Mouse (Mus musculus) MEL (cell line): ENCODE results near the gene Robo1. TPM values are rescaled to one million over a fixed set of nuclear protein-coding genes. Genes with fewer than 3 reads are reported as not detected.

ENCODE experiments used
- DNase-seq: peaks from one replicate; pipeline ENCODE4 v3.0.0; 2011; ENCODE audit warnings: low read depth, low spot score
- H3K27ac ChIP-seq: 2 replicates; pipeline ENCODE4 v1.5.1; 2012; ENCODE audit warnings: low read depth, mild to moderate bottlenecking, control low read depth, low read length, moderate library complexity; ENCODE audit not compliant: control insufficient read depth
- H3K27me3 ChIP-seq, 2 experiments: fragments of 150-350 bp in 1 of 2; sonication (generic) in 1 of 2; 2 replicates each; pipeline ENCODE4 v1.6.1; 2012; ENCODE audit warnings: low read length in 2 of 2, mild to moderate bottlenecking in 2 of 2, improper control_type of control experiment in 1 of 2, moderate library complexity in 1 of 2; ENCODE audit not compliant: insufficient read depth in 2 of 2, control insufficient read depth in 1 of 2
- H3K36me3 ChIP-seq, 2 experiments: 2 replicates each; pipeline ENCODE4 v1.6.1; 2012 to 2014; ENCODE audit warnings: low read length in 2 of 2, improper control_type of control experiment in 1 of 2, inconsistent platforms in 1 of 2, mild to moderate bottlenecking in 1 of 2; ENCODE audit not compliant: insufficient read depth in 2 of 2, control insufficient read depth in 1 of 2
- H3K4me1 ChIP-seq, 2 experiments: fragments of 150-350 bp in 1 of 2; sonication (generic) in 1 of 2; 2 replicates each; pipeline ENCODE4 v1.6.1; 2012; ENCODE audit warnings: low read length in 2 of 2, improper control_type of control experiment in 1 of 2, mild to moderate bottlenecking in 1 of 2; ENCODE audit not compliant: insufficient read depth in 2 of 2, control insufficient read depth in 1 of 2
- H3K4me3 ChIP-seq, 2 experiments: fragments of 150-350 bp in 1 of 2; sonication (generic) in 1 of 2; 2 replicates each; pipeline ENCODE4 v1.5.1; 2012; ENCODE audit warnings: low read depth in 2 of 2, low read length in 2 of 2, mild to moderate bottlenecking in 2 of 2, moderate library complexity in 2 of 2, control low read depth in 1 of 2, improper control_type of control experiment in 1 of 2; ENCODE audit not compliant: control insufficient read depth in 1 of 2, insufficient read depth in 1 of 2
- H3K79me2 ChIP-seq: 2 replicates; pipeline ENCODE4 v1.6.1; 2012; ENCODE audit warnings: mild to moderate bottlenecking, low read length, moderate library complexity; ENCODE audit not compliant: control insufficient read depth, poor library complexity, insufficient read depth
- H3K9ac ChIP-seq: 2 replicates; pipeline ENCODE4 v1.6.1; 2012; ENCODE audit warnings: low read depth, mild to moderate bottlenecking, control low read depth, low read length, moderate library complexity; ENCODE audit not compliant: control insufficient read depth, poor library complexity, severe bottlenecking
- H3K9me3 ChIP-seq: fragments of 150-350 bp; sonication (generic); replicated peaks from 2 replicates; pipeline ENCODE4 v1.6.1; 2012; ENCODE audit warnings: mild to moderate bottlenecking, low read length, improper control_type of control experiment, moderate library complexity; ENCODE audit not compliant: insufficient read depth
- CHD1 ChIP-seq: IDR thresholded peaks from 2 replicates; pipeline ENCODE4 v1.6.1; 2012; ENCODE audit warnings: low read depth, mild to moderate bottlenecking, inconsistent platforms, low read length, improper control_type of control experiment
- E2F4 ChIP-seq: IDR thresholded peaks from 2 replicates; pipeline ENCODE4 v1.6.1; 2011; ENCODE audit warnings: low read depth, low read length, improper control_type of control experiment, borderline replicate concordance
- EP300 ChIP-seq, 2 experiments: IDR thresholded peaks; 2 replicates each; pipeline ENCODE4 v1.6.1; 2011; ENCODE audit warnings: improper control_type of control experiment in 2 of 2, low read length in 2 of 2, low read depth in 1 of 2, mild to moderate bottlenecking in 1 of 2
- ETS1 ChIP-seq: IDR thresholded peaks from 2 replicates; pipeline ENCODE4 v1.6.1; 2012; ENCODE audit warnings: low read depth, mild to moderate bottlenecking, inconsistent platforms, low read length, improper control_type of control experiment, moderate library complexity
- GABPA ChIP-seq: IDR thresholded peaks from 2 replicates; pipeline ENCODE4 v1.6.1; 2012; ENCODE audit warnings: low read depth, mild to moderate bottlenecking, inconsistent platforms, low read length, improper control_type of control experiment, moderate library complexity
- HCFC1 ChIP-seq: IDR thresholded peaks from 2 replicates; pipeline ENCODE4 v1.6.1; 2012; ENCODE audit warnings: low read depth, mild to moderate bottlenecking, inconsistent platforms, low read length, improper control_type of control experiment, moderate library complexity
- JUND ChIP-seq: IDR thresholded peaks from 2 replicates; pipeline ENCODE4 v1.6.1; 2011; ENCODE audit warnings: low read depth, mild to moderate bottlenecking, improper control_type of control experiment, low read length
- KAT2A ChIP-seq: conservative IDR thresholded peaks from 2 replicates; pipeline ENCODE4 v1.6.1; 2012; ENCODE audit warnings: low read depth, low read length, improper control_type of control experiment, inconsistent platforms
- MAX ChIP-seq: IDR thresholded peaks from 2 replicates; pipeline ENCODE4 v1.6.1; 2011; ENCODE audit warnings: low read length, improper control_type of control experiment
- MAZ ChIP-seq: IDR thresholded peaks from 2 replicates; pipeline ENCODE4 v1.6.1; 2012; ENCODE audit warnings: low read depth, mild to moderate bottlenecking, inconsistent platforms, low read length, improper control_type of control experiment
- MEF2A ChIP-seq: IDR thresholded peaks from 2 replicates; pipeline ENCODE4 v1.6.1; 2014; ENCODE audit warnings: low read depth, mild to moderate bottlenecking, inconsistent platforms, low read length, improper control_type of control experiment; ENCODE audit not compliant: poor library complexity, insufficient replicate concordance, severe bottlenecking; ENCODE audit errors: extremely low read depth
- MYB ChIP-seq: IDR thresholded peaks from 2 replicates; pipeline ENCODE4 v1.6.1; 2011; ENCODE audit warnings: mild to moderate bottlenecking, low read depth, low read length, improper control_type of control experiment
- MYC ChIP-seq: IDR thresholded peaks from 2 replicates; pipeline ENCODE4 v1.6.1; 2011; ENCODE audit warnings: low read depth, mild to moderate bottlenecking, low read length, improper control_type of control experiment, moderate library complexity
- NRF1 ChIP-seq: IDR thresholded peaks from 2 replicates; pipeline ENCODE4 v1.6.1; 2014; ENCODE audit warnings: low read depth, mild to moderate bottlenecking, inconsistent platforms, low read length, improper control_type of control experiment, moderate library complexity; ENCODE audit not compliant: poor library complexity, insufficient read depth, severe bottlenecking
- POLR2A ChIP-seq, 2 experiments: IDR thresholded peaks; 2 replicates each; pipeline ENCODE4 v1.6.1; 2011 to 2012; ENCODE audit warnings: low read length in 2 of 2, mild to moderate bottlenecking in 2 of 2, control low read depth in 1 of 2, improper control_type of control experiment in 1 of 2, low read depth in 1 of 2, moderate library complexity in 1 of 2; ENCODE audit not compliant: control insufficient read depth in 1 of 2, insufficient read depth in 1 of 2, poor library complexity in 1 of 2
- POLR2AphosphoS2 ChIP-seq: IDR thresholded peaks from 2 replicates; pipeline ENCODE4 v1.6.1; 2011; ENCODE audit warnings: low read length, improper control_type of control experiment
- POLR2AphosphoS5 ChIP-seq: IDR thresholded peaks from 2 replicates; pipeline ENCODE4 v1.6.1; 2012; ENCODE audit warnings: low read depth, borderline replicate concordance, mild to moderate bottlenecking, inconsistent platforms, low read length, moderate library complexity, mixed read lengths
- RCOR1 ChIP-seq: IDR thresholded peaks from 2 replicates; pipeline ENCODE4 v1.6.1; 2012; ENCODE audit warnings: low read depth, mild to moderate bottlenecking, inconsistent platforms, low read length, improper control_type of control experiment
- SMC3 ChIP-seq: IDR thresholded peaks from 2 replicates; pipeline ENCODE4 v1.6.1; 2011; ENCODE audit warnings: low read depth, low read length, improper control_type of control experiment
- TAL1 ChIP-seq: IDR thresholded peaks from 2 replicates; pipeline ENCODE4 v1.6.1; 2012; ENCODE audit warnings: mild to moderate bottlenecking, inconsistent platforms, low read length, moderate library complexity, mixed read lengths
- TCF12 ChIP-seq: IDR thresholded peaks from 2 replicates; pipeline ENCODE4 v1.6.1; 2014; ENCODE audit warnings: low read depth, mild to moderate bottlenecking, inconsistent platforms, low read length, improper control_type of control experiment, moderate library complexity
- USF1 ChIP-seq: IDR thresholded peaks from 2 replicates; pipeline ENCODE4 v1.6.1; 2014; ENCODE audit warnings: low read depth, mild to moderate bottlenecking, inconsistent platforms, low read length, improper control_type of control experiment, moderate library complexity
- USF2 ChIP-seq, 2 experiments: IDR thresholded peaks; 2 replicates each; pipeline ENCODE4 v1.6.1; 2011 to 2012; ENCODE audit warnings: improper control_type of control experiment in 2 of 2, low read length in 2 of 2, borderline replicate concordance in 1 of 2, inconsistent platforms in 1 of 2, low read depth in 1 of 2, mild to moderate bottlenecking in 1 of 2; ENCODE audit not compliant: insufficient read depth in 1 of 2
- ZKSCAN1 ChIP-seq: IDR thresholded peaks from 2 replicates; pipeline ENCODE4 v1.6.1; 2012; ENCODE audit warnings: low read depth, mild to moderate bottlenecking, inconsistent platforms, low read length, improper control_type of control experiment, moderate library complexity
- ZNF384 ChIP-seq: IDR thresholded peaks from 2 replicates; pipeline ENCODE4 v1.6.1; 2012; ENCODE audit warnings: low read depth, mild to moderate bottlenecking, inconsistent platforms, low read length, improper control_type of control experiment
- polyA plus RNA-seq, 2 experiments: library from polyadenylated mRNA; stranded (reverse) in 1 of 2; unstranded in 1 of 2; fragments of >175 nt in 1 of 2; fragments of >200 nt in 1 of 2; gene quantifications; 2 replicates each; pipeline versions ENCODE4 v1.2.1 to v1.2.4; 2012; ENCODE audit warnings: low replicate concordance in 2 of 2, low read depth in 1 of 2; ENCODE audit not compliant: insufficient read length in 2 of 2, insufficient read depth in 1 of 2, missing spikeins in 1 of 2
- total RNA-seq: library from RNA; depleted of rRNA; stranded (reverse); fragments of 300-350 nt; gene quantifications from 2 replicates; pipeline ENCODE4 v1.2.3, GENCODE M21; 2012

Robo1 gene
- total and polyA plus RNA-seq, 3 experiments = not detected

GRCm38 (mm10) chr16:73005831-73006230 lies 697.7 kb downstream of the Robo1 start:
- Histone ChIP-seq H3K4me3 (no peak overlapping the region), H3K9ac (no peak overlapping the region), H3K79me2 (no peaks in the 10 kb centered on the region), H3K4me1 (no peaks in the 10 kb centered on the region), H3K36me3 (no peaks in the 10 kb centered on the region), H3K27me3 (no peaks in the 10 kb centered on the region), H3K27ac (no peak overlapping the region), H3K9me3 (no peaks in the 10 kb centered on the region)
- DNase-seq = no peak
- TF ChIP-seq USF2 (IDR thresholded peaks at IDR 0.05; ENCODE audit: borderline replicate concordance in 1 of 2, insufficient read depth in 1 of 2, low read depth in 1 of 2, low read length in 2 of 2) (no peak), ZNF384 (no peak), E2F4 (no peak), POLR2AphosphoS5 (no peak), MAX (no peak), TAL1 (no peak), MEF2A (no peak), CHD1 (no peak), JUND (no peak), ZKSCAN1 (no peak), RCOR1 (no peak), GABPA (no peak), NRF1 (no peak), ETS1 (no peak)

- Histone ChIP-seq H3K9ac (no peak overlapping the region), H3K4me1 (no peaks in the 10 kb centered on the region), H3K27ac (no peak overlapping the region), H3K9me3 (no peaks in the 10 kb centered on the region), H3K36me3 (no peaks in the 10 kb centered on the region), H3K27me3 (no peaks in the 10 kb centered on the region), H3K4me3 (no peak overlapping the region), H3K79me2 (no peaks in the 10 kb centered on the region)
- DNase-seq = no peak
- TF ChIP-seq KAT2A = no peak
- no peak for TF ChIP-seq SMC3
- TF ChIP-seq USF2 (IDR thresholded peaks at IDR 0.05; ENCODE audit: borderline replicate concordance in 1 of 2, insufficient read depth in 1 of 2, low read depth in 1 of 2, low read length in 2 of 2) = no peak
- no peak for TF ChIP-seq RCOR1
- TF ChIP-seq HCFC1 = no peak
- no peak for TF ChIP-seq EP300 (IDR thresholded peaks at IDR 0.05; ENCODE audit: low read depth in 1 of 2, low read length in 2 of 2)
- no peak for TF ChIP-seq MAZ
- no peak for TF ChIP-seq TCF12
- no peak for TF ChIP-seq POLR2AphosphoS2
- no peak for TF ChIP-seq POLR2A (IDR thresholded peaks at IDR 0.05; ENCODE audit: control insufficient read depth in 1 of 2, insufficient read depth in 1 of 2, low read depth in 1 of 2, low read length in 2 of 2, poor library complexity in 1 of 2)
- TF ChIP-seq GABPA = no peak
- TF ChIP-seq MYB = no peak
- no peak for TF ChIP-seq TAL1
- no peak for TF ChIP-seq MYC
- TF ChIP-seq MEF2A = no peak
- no peak for TF ChIP-seq USF1
- no peak for TF ChIP-seq ZNF384
Measured at GRCm38 (mm10) chr16:73007434-73007833, 699.3 kb downstream of the Robo1 start.
